Mouse (Mus musculus) liver, embryonic 14.5 days (tissue): ENCODE measurements at regions not wholly inside any gene's neighbourhood (a gene's known extent, or its start where the extent isn't known, plus 50 kb on each side); places are given as distances from the start of the nearest gene placed in this dataset.

Source experiments
- ATAC-seq: fragments of 200-750 bp; cut with Nextera tagmentation; 2 replicates; pipeline ENCODE4 v1.8.0; 2017; ENCODE audit warnings: moderate number of reproducible peaks, mild to moderate bottlenecking, moderate library complexity; ENCODE audit not compliant: insufficient read depth
- DNase-seq, 3 experiments: peaks; one replicate each; pipeline ENCODE4 v3.0.0-alpha.2; 2012 to 2013; ENCODE audit warnings: low read depth in 3 of 3, low spot score in 3 of 3
- H3K27ac ChIP-seq: fragments of 300-500 bp; sonication (generic); 2 replicates; pipeline ENCODE4 v1.5.1; 2014; ENCODE audit warnings: moderate library complexity, mild to moderate bottlenecking, control low read depth, inconsistent platforms
- H3K27me3 ChIP-seq: fragments of 300-500 bp; sonication (generic); 2 replicates; pipeline ENCODE4 v1.6.1; 2014; ENCODE audit warnings: mild to moderate bottlenecking, low read length, moderate library complexity; ENCODE audit not compliant: control insufficient read depth, insufficient read depth
- H3K36me3 ChIP-seq: fragments of 300-500 bp; sonication (generic); replicated peaks from 2 replicates; pipeline ENCODE4 v1.6.1; 2014; ENCODE audit warnings: low read depth; ENCODE audit not compliant: control insufficient read depth, insufficient read depth
- H3K4me1 ChIP-seq, 2 experiments: fragments of 200-500 bp in 1 of 2; fragments of 300-500 bp in 1 of 2; sonication (generic) in 1 of 2; replicated peaks; 2 replicates each; pipeline ENCODE4 v1.6.1; 2012 to 2014; ENCODE audit warnings: antibody characterized with exemption in 1 of 2, inconsistent platforms in 1 of 2, low read length in 1 of 2; ENCODE audit not compliant: control insufficient read depth in 2 of 2, insufficient read depth in 2 of 2
- H3K4me2 ChIP-seq: fragments of 300-500 bp; sonication (generic); 2 replicates; pipeline ENCODE4 v1.6.1; 2014; ENCODE audit warnings: low read depth, mild to moderate bottlenecking, control low read depth, moderate library complexity
- H3K4me3 ChIP-seq, 2 experiments: fragments of 200-500 bp in 1 of 2; fragments of 300-500 bp in 1 of 2; sonication (generic) in 1 of 2; 2 replicates each; pipeline ENCODE4 v1.5.1; 2012 to 2014; ENCODE audit warnings: low read depth in 2 of 2, low read length in 2 of 2, mild to moderate bottlenecking in 2 of 2, control low read depth in 1 of 2, inconsistent platforms in 1 of 2, moderate library complexity in 1 of 2; ENCODE audit not compliant: insufficient read depth in 1 of 2
- H3K9ac ChIP-seq: fragments of 300-500 bp; sonication (generic); replicated peaks from 2 replicates; pipeline ENCODE4 v1.6.1; 2014; ENCODE audit warnings: mild to moderate bottlenecking, control low read depth, moderate library complexity
- H3K9me3 ChIP-seq: fragments of 300-500 bp; sonication (generic); 2 replicates; pipeline ENCODE4 v1.6.1; 2016; ENCODE audit warnings: low read length, mixed read lengths; ENCODE audit not compliant: control insufficient read depth
- CTCF ChIP-seq: IDR thresholded peaks from 2 replicates; pipeline ENCODE4 v1.5.1; 2016; ENCODE audit warnings: antibody characterized with exemption, low read depth, control low read depth
- EP300 ChIP-seq: IDR thresholded peaks from 2 replicates; pipeline ENCODE4 v1.6.1; 2016; ENCODE audit warnings: antibody characterized with exemption, low read depth
- WGBS: fragments of 180-500 bp; shearing (Covaris S2); extraction: QIAGEN DNeasy Blood & Tissue Kit; methylation state at CpG from one replicate; pipeline ENCODE4 v1.1.7; 2014; ENCODE audit not compliant: insufficient replicate concordance; 5-methylcytosine and 5-hydroxymethylcytosine counted together

GRCm38 (mm10) chr13:90810011-90810410 is 95.1 kb downstream of the Atp6ap1l start:
- no peak overlapping the region for H3K4me2 ChIP-seq
- WGBS = 51% methylated on average over 6 of the region's 6 CpGs
- no peak overlapping the region for H3K4me3 ChIP-seq
- TF ChIP-seq CTCF = no peak
- ATAC-seq (no peak), DNase-seq (no peak)
- no peaks in the 10 kb centered on the region for H3K27me3 ChIP-seq
- no peak overlapping the region for H3K9ac ChIP-seq
- H3K27ac ChIP-seq = no peak overlapping the region
- H3K36me3 ChIP-seq = no peaks in the 10 kb centered on the region
- H3K9me3 ChIP-seq = no peaks in the 10 kb centered on the region; the same call in 1 of the 2 replicates
- no peaks in the 10 kb centered on the region for H3K4me1 ChIP-seq

- Histone ChIP-seq H3K9me3 (no peaks in the 10 kb centered on the region), H3K9ac (no peak overlapping the region), H3K36me3 (no peaks in the 10 kb centered on the region), H3K27me3 (no peaks in the 10 kb centered on the region), H3K27ac (no peak overlapping the region), H3K4me2 (no peak overlapping the region), H3K4me1 (0 out of 4 replicates have a peak, but pooled peaks cover 0 to 2% of the 10 kb centered on the region in 2 experiments), H3K4me3 (no peak overlapping the region)
- ATAC-seq (no peak), DNase-seq (no peak)
- no peak for TF ChIP-seq EP300
- no peak for TF ChIP-seq CTCF
- 41% methylated on average over 2 of the region's 2 CpGs for WGBS
Observed at GRCm38 (mm10) chr13:90799641-90800040, 105.5 kb downstream of the Atp6ap1l start.

GRCm38 (mm10) chr13:90798791-90799542 is 106.2 kb downstream of the Atp6ap1l start:
- DNase-seq = peak in 2 of 3 experiments; percentile 1 to 2

GRCm38 (mm10) chr13:90798381-90798780 is 106.8 kb downstream of the Atp6ap1l start:
- TF ChIP-seq CTCF (no peak), EP300 (no peak)
- H3K27ac ChIP-seq = no peak overlapping the region
- 0 out of 4 replicates have a peak, but pooled peaks cover 0 to 2% of the 10 kb centered on the region in 2 experiments for H3K4me1 ChIP-seq
- no peaks in the 10 kb centered on the region for H3K27me3 ChIP-seq
- no peak overlapping the region for H3K9ac ChIP-seq
- H3K36me3 ChIP-seq = no peaks in the 10 kb centered on the region
- no peak for DNase-seq
- no peaks in the 10 kb centered on the region for H3K9me3 ChIP-seq
- H3K4me2 ChIP-seq = no peak overlapping the region
- no peak for ATAC-seq
- H3K4me3 ChIP-seq = no peak overlapping the region
- WGBS = 23% methylated on average over 2 of the region's 2 CpGs

More at GRCm38 (mm10) chr13:90798791-90799542, 106.2 kb downstream of the Atp6ap1l start:
- Histone ChIP-seq H3K4me2 (no peak overlapping the region), H3K9me3 (no peaks in the 10 kb centered on the region), H3K27ac (no peak overlapping the region), H3K4me3 (no peak overlapping the region), H3K4me1 (0 out of 4 replicates have a peak, but pooled peaks cover 0 to 2% of the 10 kb centered on the region in 2 experiments), H3K27me3 (no peaks in the 10 kb centered on the region), H3K9ac (no peak overlapping the region), H3K36me3 (no peaks in the 10 kb centered on the region)
- TF ChIP-seq CTCF = no peak
- TF ChIP-seq EP300 = no peak
- no peak for ATAC-seq
- WGBS = 22% methylated on average over 6 of the region's 6 CpGs

GRCm38 (mm10) chr13:90797209-90797608 is 107.9 kb downstream of the Atp6ap1l start:
- no peak for TF ChIP-seq CTCF
- no peak for TF ChIP-seq EP300
- no peak overlapping the region for H3K4me3 ChIP-seq
- no peak overlapping the region for H3K27ac ChIP-seq
- no peaks in the 10 kb centered on the region for H3K27me3 ChIP-seq
- H3K4me2 ChIP-seq = no peak overlapping the region
- ATAC-seq (no peak), DNase-seq (no peak)
- no peaks in the 10 kb centered on the region for H3K36me3 ChIP-seq
- 68% methylated on average over 3 of the region's 3 CpGs for WGBS
- 0 out of 4 replicates have a peak, but pooled peaks cover 0 to 2% of the 10 kb centered on the region in 2 experiments for H3K4me1 ChIP-seq
- H3K9ac ChIP-seq = no peak overlapping the region
- H3K9me3 ChIP-seq = no peaks in the 10 kb centered on the region
